Mouse (Mus musculus): ENCODE results near the gene Sh3glb1. TPM values are rescaled to one million over a fixed set of nuclear protein-coding genes. Genes with fewer than 3 reads are reported as not detected.
"Not testable (repeated sequence)": the region's sequence is repeated elsewhere in the genome, so short reads cannot be mapped to it uniquely, and the experiment has no call there.

The Sh3glb1 gene
- polyA plus RNA-seq (2012; ENCODE audit: insufficient read depth, low replicate concordance), result 36.0 and 37.9 TPM in 2 replicates

- Histone ChIP-seq H3K4me1 (peaks cover 66% of the 10 kb centered on the region), H3K36me3 (replicated peaks; ENCODE audit: low read length) (peaks cover 11% of the 10 kb centered on the region), H3K9me3 (no peaks in the 10 kb centered on the region), H3K27me3 (replicated peaks) (no peaks in the 10 kb centered on the region), H3K4me3 (replicated peaks) (peak within 1 kb of the TSS; percentile 100)
- TF ChIP-seq FLI1 (IDR thresholded peaks at IDR 0.05; ENCODE audit: low read length) (no peak), GATA1 (IDR thresholded peaks at IDR 0.05; ENCODE audit: borderline replicate concordance, low read length) (no peak)
Observed at GRCm38 (mm10) chr3:144719901-144720747, at the start of gene Sh3glb1. TSS of gene Sh3glb1 (minus strand) at chr3:144720335.

GRCm38 (mm10) chr3:144765161-144765560 is 45.0 kb upstream of the Sh3glb1 start:
- H3K4me3 ChIP-seq (replicated peaks), result no peak overlapping the region
- TF ChIP-seq GATA1 (IDR thresholded peaks at IDR 0.05; ENCODE audit: borderline replicate concordance, low read length) (no peak), FLI1 (IDR thresholded peaks at IDR 0.05; ENCODE audit: low read length) (no peak)
- H3K9me3 ChIP-seq, result no peaks in the 10 kb centered on the region
- H3K36me3 ChIP-seq (replicated peaks; ENCODE audit: low read length), result no peaks in the 10 kb centered on the region
- H3K4me1 ChIP-seq, result peaks cover 14% of the 10 kb centered on the region
- H3K27me3 ChIP-seq (replicated peaks), result no peaks in the 10 kb centered on the region

GRCm38 (mm10) chr3:144761454-144761853 is 41.3 kb upstream of the Sh3glb1 start:
- Histone ChIP-seq H3K36me3 (replicated peaks; ENCODE audit: low read length) (no peaks in the 10 kb centered on the region), H3K4me1 (peaks cover 23% of the 10 kb centered on the region), H3K4me3 (replicated peaks) (no peak overlapping the region), H3K27me3 (replicated peaks) (no peaks in the 10 kb centered on the region), H3K9me3 (no peaks in the 10 kb centered on the region)
- TF ChIP-seq GATA1 (IDR thresholded peaks at IDR 0.05; ENCODE audit: borderline replicate concordance, low read length) (no peak), FLI1 (IDR thresholded peaks at IDR 0.05; ENCODE audit: low read length) (no peak)

GRCm38 (mm10) chr3:144760592-144761309 is 40.6 kb upstream of the Sh3glb1 start, which contains the start of gene Clca3a1:
TSS of gene Clca3a1 (minus strand) at chr3:144760977.
- Histone ChIP-seq H3K9me3 (no peaks in the 10 kb centered on the region), H3K4me3 (replicated peaks) (peak within 1 kb of the TSS; percentile 16), H3K36me3 (replicated peaks; ENCODE audit: low read length) (no peaks in the 10 kb centered on the region), H3K4me1 (peaks cover 23% of the 10 kb centered on the region), H3K27me3 (replicated peaks) (no peaks in the 10 kb centered on the region)
- TF ChIP-seq GATA1 (IDR thresholded peaks at IDR 0.05; ENCODE audit: borderline replicate concordance, low read length) (no peak), FLI1 (IDR thresholded peaks at IDR 0.05; ENCODE audit: low read length) (no peak)

- Histone ChIP-seq H3K27me3 (replicated peaks) (no peaks in the 10 kb centered on the region), H3K4me3 (replicated peaks) (no peak overlapping the region), H3K9me3 (no peaks in the 10 kb centered on the region), H3K36me3 (replicated peaks; ENCODE audit: low read length) (no peaks in the 10 kb centered on the region), H3K4me1 (peaks cover 23% of the 10 kb centered on the region)
- TF ChIP-seq GATA1 (IDR thresholded peaks at IDR 0.05; ENCODE audit: borderline replicate concordance, low read length) (no peak), FLI1 (IDR thresholded peaks at IDR 0.05; ENCODE audit: low read length) (no peak)
Observed at GRCm38 (mm10) chr3:144759719-144760118, 39.6 kb upstream of the Sh3glb1 start.

GRCm38 (mm10) chr3:144756103-144756502 is 36.0 kb upstream of the Sh3glb1 start:
- H3K4me3 ChIP-seq (replicated peaks); H3K27me3 ChIP-seq (replicated peaks); H3K9me3 ChIP-seq; H3K36me3 ChIP-seq (replicated peaks; ENCODE audit: low read length): not testable (repeated sequence)
- peaks cover 26% of the 10 kb centered on the region for H3K4me1 ChIP-seq

- peaks cover 8% of the 10 kb centered on the region for H3K4me1 ChIP-seq
- no peaks in the 10 kb centered on the region for H3K27me3 ChIP-seq (replicated peaks)
- no peak for TF ChIP-seq FLI1 (IDR thresholded peaks at IDR 0.05; ENCODE audit: low read length)
- no peak for TF ChIP-seq GATA1 (IDR thresholded peaks at IDR 0.05; ENCODE audit: borderline replicate concordance, low read length)
Observed at GRCm38 (mm10) chr3:144753120-144753519, 33.0 kb upstream of the Sh3glb1 start.

GRCm38 (mm10) chr3:144749062-144749963 is 29.2 kb upstream of the Sh3glb1 start:
- not testable (repeated sequence) for H3K4me1 ChIP-seq; H3K36me3 ChIP-seq (replicated peaks; ENCODE audit: low read length); H3K27me3 ChIP-seq (replicated peaks); H3K4me3 ChIP-seq (replicated peaks); H3K9me3 ChIP-seq

More at GRCm38 (mm10) chr3:144753120-144753519, 33.0 kb upstream of the Sh3glb1 start:
- H3K36me3 ChIP-seq (replicated peaks; ENCODE audit: low read length), result no peaks in the 10 kb centered on the region
- no peak overlapping the region for H3K4me3 ChIP-seq (replicated peaks)
- H3K9me3 ChIP-seq, result no peaks in the 10 kb centered on the region

- H3K9me3 ChIP-seq; H3K4me3 ChIP-seq (replicated peaks); H3K27me3 ChIP-seq (replicated peaks); H3K4me1 ChIP-seq; H3K36me3 ChIP-seq (replicated peaks; ENCODE audit: low read length): not testable (repeated sequence)
Observed at GRCm38 (mm10) chr3:144747706-144748105, 27.6 kb upstream of the Sh3glb1 start.

GRCm38 (mm10) chr3:144738396-144738795 is 18.3 kb upstream of the Sh3glb1 start:
- H3K4me3 ChIP-seq (replicated peaks); H3K4me1 ChIP-seq; H3K9me3 ChIP-seq; H3K36me3 ChIP-seq (replicated peaks; ENCODE audit: low read length); H3K27me3 ChIP-seq (replicated peaks): not testable (repeated sequence)
